Mouse (Mus musculus) embryonic fibroblast, embryonic 13.5 days (primary cell): Measurements from ENCODE around the gene Prr18. TPM values are rescaled to one million over a fixed set of nuclear protein-coding genes. Genes with fewer than 3 reads are reported as not detected.

Experiments
- H3K27ac ChIP-seq: 2 replicates; pipeline ENCODE4 v1.5.1; 2012; ENCODE audit warnings: low read length, control low read depth, inconsistent platforms; ENCODE audit not compliant: insufficient read depth
- H3K4me1 ChIP-seq: 2 replicates; pipeline ENCODE4 v1.6.1; 2011; ENCODE audit warnings: low read length; ENCODE audit not compliant: control insufficient read depth, insufficient read depth
- H3K4me3 ChIP-seq: 2 replicates; pipeline ENCODE4 v1.5.1; 2011; ENCODE audit warnings: mild to moderate bottlenecking, control low read depth, low read length; ENCODE audit not compliant: insufficient read depth
- CTCF ChIP-seq: IDR thresholded peaks from 2 replicates; pipeline ENCODE4 v1.5.1; 2011; ENCODE audit warnings: mild to moderate bottlenecking, control low read depth, low read length, moderate library complexity, borderline replicate concordance; ENCODE audit not compliant: insufficient read depth
- POLR2A ChIP-seq: IDR thresholded peaks from 2 replicates; pipeline ENCODE4 v1.6.1; 2011; ENCODE audit warnings: low read depth, mild to moderate bottlenecking, control low read depth, low read length, moderate library complexity
- polyA plus RNA-seq: library from polyadenylated mRNA; stranded (reverse); fragments of >200 nt; gene quantifications from 2 replicates; pipeline ENCODE4 v1.2.4, GENCODE M21; 2011; ENCODE audit warnings: low read depth; ENCODE audit not compliant: missing spikeins, insufficient read length

Gene Prr18
- polyA plus RNA-seq, 1 experiment: not detected

DNA sequence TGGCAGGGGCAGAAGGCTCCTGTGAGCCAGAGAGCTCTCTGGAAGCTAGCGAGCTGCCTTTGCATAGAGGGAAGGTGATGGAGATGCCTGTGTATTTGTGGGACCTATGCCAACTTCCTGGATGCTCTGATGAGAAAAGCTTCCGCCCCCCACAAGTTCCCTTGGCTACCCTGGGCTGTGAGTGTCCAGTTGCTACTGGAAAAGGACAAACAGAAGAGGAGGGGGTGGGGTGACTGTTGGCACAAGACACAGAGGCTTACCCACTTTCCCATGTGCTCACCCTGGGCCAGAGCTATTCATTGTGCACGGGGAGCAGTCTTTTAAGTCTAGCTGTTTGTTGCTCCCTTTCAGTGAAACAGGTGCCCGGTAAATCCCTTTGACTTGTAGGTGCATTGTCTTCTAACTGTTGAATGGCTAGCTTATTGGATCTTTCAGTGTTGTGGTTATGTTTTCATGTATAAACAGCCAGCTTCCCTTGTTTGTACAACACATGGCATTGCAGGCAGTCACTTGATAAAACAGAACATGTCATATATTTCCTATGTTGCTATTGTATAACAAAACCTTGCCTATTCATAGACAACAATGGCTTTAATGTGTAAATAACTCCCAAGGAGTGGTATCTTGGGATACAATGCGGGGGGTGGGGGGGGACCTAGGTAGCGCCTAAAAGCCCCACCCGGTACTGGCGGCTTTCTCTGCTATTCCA lies 2.6 kb downstream of the Prr18 start:
- TF ChIP-seq POLR2A (no peak), CTCF (no peak)
- H3K4me3 ChIP-seq: no peak overlapping the region
- H3K4me1 ChIP-seq: no peaks in the 10 kb centered on the region
- H3K27ac ChIP-seq: no peak overlapping the region

DNA sequence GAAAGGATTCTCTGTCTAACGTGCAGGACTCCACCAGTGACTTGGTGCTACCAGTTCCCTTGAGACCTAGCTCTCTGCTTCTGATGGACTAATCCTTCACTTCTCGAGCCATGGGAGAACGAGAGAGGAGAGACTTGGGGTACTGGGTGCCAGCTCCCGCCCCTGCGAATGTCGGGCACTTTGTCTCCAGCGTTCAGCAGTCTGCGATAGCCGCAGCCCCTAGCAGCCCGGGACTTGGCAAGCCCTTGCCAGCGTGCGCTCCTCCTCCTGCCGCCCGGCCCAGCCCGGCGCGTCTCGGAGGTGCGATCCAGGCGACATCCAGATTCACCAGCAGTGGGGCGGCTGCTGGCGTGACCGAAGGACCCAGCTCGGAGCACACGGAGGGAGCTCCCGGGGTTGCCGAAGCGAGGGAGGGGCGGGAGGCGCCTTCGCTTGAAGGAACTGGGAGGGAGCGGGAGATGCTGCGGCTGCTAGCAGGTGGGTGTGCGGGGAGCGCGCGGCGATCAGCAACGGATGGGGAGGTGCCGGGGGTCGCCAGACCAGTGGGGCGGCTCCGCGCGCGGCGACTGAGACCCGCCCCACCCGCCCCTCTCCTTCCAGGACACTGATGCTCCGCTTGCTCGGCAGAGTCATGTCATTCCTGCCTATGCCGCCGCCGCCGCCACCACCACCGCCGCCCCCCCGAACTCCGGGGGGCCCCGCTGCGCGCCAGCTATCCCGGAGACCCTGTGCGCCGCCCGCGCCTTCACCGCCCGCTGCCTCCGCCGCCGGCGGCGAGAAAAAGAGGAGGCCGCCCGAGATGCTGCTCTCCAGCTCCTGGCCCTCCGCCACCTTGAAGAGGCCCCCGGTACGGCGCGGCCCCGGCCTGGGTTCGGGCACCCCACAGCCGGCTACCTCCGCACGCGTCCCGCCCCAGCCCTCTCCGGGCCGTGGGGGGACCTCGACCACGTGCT lies 3.4 kb downstream of the Prr18 start:
- Histone ChIP-seq H3K4me3 (peak overlapping the region; percentile 4), H3K27ac (no peak overlapping the region), H3K4me1 (no peaks in the 10 kb centered on the region)
- TF ChIP-seq CTCF (no peak), POLR2A (no peak)

DNA sequence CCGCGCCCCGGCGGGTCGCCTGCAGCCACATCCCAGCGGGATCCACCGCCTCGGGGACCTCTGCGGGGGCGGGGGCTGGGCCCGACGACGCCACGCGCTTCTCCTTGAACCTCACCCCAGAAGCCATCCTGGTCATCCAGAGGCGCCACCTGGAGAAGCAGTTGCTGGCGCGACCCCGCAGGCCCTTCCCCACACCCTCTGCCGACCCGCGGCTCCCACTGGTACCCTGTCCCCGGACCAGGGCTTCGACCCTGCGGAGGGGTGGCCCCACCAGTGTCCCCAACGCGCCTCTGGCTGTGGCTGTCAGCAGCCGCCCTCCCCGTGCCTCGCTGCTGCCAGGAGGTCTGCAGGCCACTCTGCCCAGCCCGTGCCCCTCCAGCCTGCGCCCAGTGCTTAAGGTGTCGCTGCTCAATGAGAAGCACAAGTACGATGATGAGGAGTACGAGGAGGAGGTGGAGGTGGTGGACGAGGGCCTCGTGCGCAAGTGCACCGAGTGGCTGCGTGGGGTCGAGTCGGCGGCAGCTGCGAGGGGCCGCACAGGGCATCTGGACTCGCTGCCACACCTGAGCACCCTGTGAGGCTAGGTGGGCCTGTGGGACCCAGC lies 4.2 kb downstream of the Prr18 start:
- H3K4me3 ChIP-seq: peak overlapping the region; percentile 4
- TF ChIP-seq CTCF: no peak
- no peak for TF ChIP-seq POLR2A

DNA sequence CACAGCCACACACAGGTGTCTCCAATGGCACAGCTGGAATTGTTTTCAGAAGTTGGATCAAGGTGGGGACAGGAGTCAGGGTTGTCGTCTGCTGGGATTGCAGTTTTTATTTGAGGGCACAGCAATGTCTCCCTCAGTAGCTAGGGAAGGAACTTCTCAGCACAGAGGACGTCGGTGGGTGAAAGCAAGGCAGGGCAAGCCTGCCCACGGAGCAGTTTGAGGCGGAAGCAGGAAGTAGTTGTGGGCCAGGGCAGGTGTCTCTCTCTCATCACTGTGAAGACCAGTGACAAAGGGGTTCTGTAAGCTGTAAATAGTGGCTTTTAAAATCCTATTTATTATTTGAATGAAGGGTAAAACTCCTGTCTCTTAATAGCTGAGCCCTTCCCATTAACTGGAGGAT lies 5.4 kb downstream of the Prr18 start:
- no peaks in the 10 kb centered on the region for H3K4me1 ChIP-seq
- H3K27ac ChIP-seq: no peak overlapping the region
- H3K4me3 ChIP-seq: no peak overlapping the region
- no peak for TF ChIP-seq CTCF
- TF ChIP-seq POLR2A: no peak

More for the DNA sequence above, 4.2 kb downstream of the Prr18 start:
- Histone ChIP-seq H3K4me1 (no peaks in the 10 kb centered on the region), H3K27ac (no peak overlapping the region)

DNA sequence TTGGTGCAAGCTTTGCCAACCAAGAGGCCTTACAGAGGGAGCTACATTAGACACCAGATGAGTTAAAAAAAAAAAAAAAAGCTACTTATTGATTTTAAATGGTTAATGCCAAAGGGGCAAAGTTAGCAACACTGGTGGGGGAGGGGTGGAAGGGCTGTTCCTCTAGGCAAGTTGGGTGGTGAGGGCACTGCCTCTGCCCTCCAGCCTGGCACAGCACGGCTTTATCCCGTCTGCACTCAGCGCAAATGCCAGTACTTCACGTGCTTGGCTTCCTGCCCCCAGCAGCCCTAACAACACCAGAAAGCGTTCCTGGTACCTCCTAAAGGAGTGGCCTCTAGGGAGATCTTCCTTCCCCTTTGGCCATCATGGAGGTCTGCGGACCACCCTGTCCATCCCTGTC lies 6.2 kb downstream of the Prr18 start:
- no peak overlapping the region for H3K27ac ChIP-seq
- TF ChIP-seq POLR2A (no peak), CTCF (no peak)

DNA sequence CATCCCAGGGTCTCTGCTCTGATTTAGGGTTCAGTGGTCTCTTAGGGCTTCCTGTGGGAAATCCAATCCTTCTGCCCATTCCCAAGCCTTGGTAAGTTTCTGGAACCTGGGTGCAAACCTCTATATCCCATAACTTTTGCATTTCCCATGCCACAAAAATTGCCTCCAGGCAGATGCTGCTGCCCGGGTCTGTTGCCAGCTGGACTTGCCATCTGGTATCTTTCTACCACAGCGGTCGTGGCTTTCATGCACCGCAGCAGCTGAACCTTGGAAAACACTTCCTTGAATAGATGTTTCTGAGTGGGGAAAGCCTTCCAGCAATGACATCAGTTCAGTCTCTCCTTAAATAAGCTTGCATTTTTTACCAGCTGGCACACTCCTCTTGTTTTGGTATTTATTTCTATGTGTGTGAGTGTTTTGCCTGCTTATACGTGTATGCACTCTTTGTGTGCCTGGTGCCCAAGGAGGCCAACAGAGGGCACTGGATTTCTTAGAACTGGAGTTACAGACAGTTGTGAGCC lies 10.6 kb downstream of the Prr18 start:
- Histone ChIP-seq H3K4me3 (no peak overlapping the region), H3K27ac (no peak overlapping the region), H3K4me1 (no peaks in the 10 kb centered on the region)
- TF ChIP-seq CTCF (no peak), POLR2A (no peak)

More for the DNA sequence above, 6.2 kb downstream of the Prr18 start:
- Histone ChIP-seq H3K4me3 (no peak overlapping the region), H3K4me1 (no peaks in the 10 kb centered on the region)

DNA sequence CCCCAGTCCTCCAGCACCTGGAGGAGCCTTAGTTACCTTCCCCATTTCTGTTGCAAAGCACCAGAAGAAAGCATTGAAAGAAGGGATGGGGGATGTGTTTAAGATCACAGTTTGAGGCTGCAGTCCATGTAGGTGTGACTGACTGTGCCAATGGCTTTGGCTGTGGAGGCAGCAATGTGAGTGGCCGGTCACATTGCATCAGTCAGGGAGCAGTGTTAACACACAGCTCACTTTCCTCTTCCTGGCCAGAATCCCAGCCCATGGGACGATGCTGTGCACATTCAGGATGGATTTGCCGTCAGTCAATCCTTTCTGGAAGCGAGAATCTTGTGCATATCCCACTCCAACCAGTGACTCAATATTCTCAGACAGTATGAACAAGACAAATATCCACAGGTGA lies 11.7 kb downstream of the Prr18 start:
- Histone ChIP-seq H3K4me3 (no peak overlapping the region), H3K27ac (no peak overlapping the region), H3K4me1 (no peaks in the 10 kb centered on the region)
- TF ChIP-seq POLR2A (no peak), CTCF (no peak)

DNA sequence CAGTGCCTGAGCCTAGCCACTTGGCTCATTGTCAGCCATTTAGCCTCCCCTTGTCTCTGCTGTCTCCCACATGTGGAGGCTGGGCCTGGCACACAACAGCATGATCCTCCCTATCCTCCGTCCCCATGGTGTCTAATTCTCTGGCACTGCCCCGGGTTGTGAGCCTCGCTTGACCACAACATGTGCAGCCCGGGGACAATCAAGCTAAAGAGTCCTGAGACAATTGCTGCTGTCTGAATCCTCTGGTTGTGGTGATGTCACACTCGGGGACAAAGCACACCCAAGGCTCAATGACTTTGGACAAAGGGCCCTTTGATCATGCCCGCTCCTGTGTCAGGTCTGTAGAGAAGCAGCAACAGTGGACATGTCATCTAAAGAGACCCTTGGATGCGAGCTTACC lies 13.8 kb downstream of the Prr18 start:
- no peak overlapping the region for H3K27ac ChIP-seq
- no peaks in the 10 kb centered on the region for H3K4me1 ChIP-seq
- no peak overlapping the region for H3K4me3 ChIP-seq
- TF ChIP-seq CTCF (no peak), POLR2A (no peak)

DNA sequence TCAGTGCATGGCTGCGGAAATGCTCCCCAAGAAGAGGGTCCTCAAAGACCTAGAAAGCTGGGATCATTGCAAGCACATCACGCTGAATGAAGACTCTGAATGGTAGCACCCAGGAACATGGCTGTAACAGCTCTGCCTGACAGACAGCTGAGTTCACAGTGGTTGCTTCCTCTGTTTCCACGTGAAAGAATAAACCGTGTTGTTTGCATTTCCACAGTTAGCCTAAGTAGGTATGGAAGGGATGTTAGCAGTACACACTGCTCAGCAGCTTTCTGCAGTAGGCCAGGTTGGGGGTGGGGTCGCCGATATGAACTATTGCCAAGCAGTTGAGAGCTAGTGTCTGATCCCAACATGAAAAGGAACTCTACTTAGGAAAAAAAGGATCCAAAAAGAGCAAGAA lies 18.4 kb downstream of the Prr18 start, which contains the start of gene T2:
Gene T2, plus strand, starts transcription at position 301 of the 400 bp plus-strand sequence.
- no peak within 1 kb of the TSS for H3K27ac ChIP-seq
- TF ChIP-seq CTCF (no peak), POLR2A (no peak)
- H3K4me1 ChIP-seq: no peaks in the 10 kb centered on the region
- no peak within 1 kb of the TSS for H3K4me3 ChIP-seq
